Mouse (Mus musculus) midbrain, embryonic 14.5 days (tissue): ENCODE results near the gene Dicer1. TPM values are rescaled to one million over a fixed set of nuclear protein-coding genes. Genes with fewer than 3 reads are reported as not detected.

Experiments used
- polyA plus RNA-seq: library from polyadenylated mRNA; unstranded; fragments of >200 nt; fragmentation: Nextera tagmentation; extraction: Ambion mirVana; gene quantifications from 2 replicates; pipeline ENCODE4 v1.2.1, GENCODE M21; 2014

The Dicer1 gene
- polyA plus RNA-seq, 1 experiment from 2014 or later: 37.9 TPM

Other genes starting within 250 kb of the Dicer1 start
- gene Clmn, start 113.1 kb upstream of the Dicer1 start, polyA plus RNA-seq: 0.81 and 0.99 TPM in 2 replicates